Mouse (Mus musculus) forebrain, embryonic 13.5 days (tissue): ENCODE data around the gene Ncoa6. TPM values are rescaled to one million over a fixed set of nuclear protein-coding genes. Genes with fewer than 3 reads are reported as not detected.

Experiments used
- ATAC-seq: fragments of 200-750 bp; cut with Nextera tagmentation; 2 replicates; pipeline ENCODE4 v1.8.0; 2017
- H3K27ac ChIP-seq: fragments of 300-500 bp; sonication (generic); 2 replicates; pipeline ENCODE4 v1.5.1; 2015; ENCODE audit warnings: inconsistent platforms, mild to moderate bottlenecking, moderate library complexity
- H3K27me3 ChIP-seq: fragments of 300-500 bp; sonication (generic); 2 replicates; pipeline ENCODE4 v1.6.1; 2015; ENCODE audit warnings: mild to moderate bottlenecking, inconsistent platforms
- H3K36me3 ChIP-seq: fragments of 300-500 bp; sonication (generic); 2 replicates; pipeline ENCODE4 v1.6.1; 2015; ENCODE audit warnings: mild to moderate bottlenecking, inconsistent platforms; ENCODE audit not compliant: poor library complexity, severe bottlenecking
- H3K4me1 ChIP-seq: fragments of 300-500 bp; sonication (generic); 2 replicates; pipeline ENCODE4 v1.6.1; 2015; ENCODE audit warnings: inconsistent platforms
- H3K4me2 ChIP-seq: fragments of 300-500 bp; sonication (generic); 2 replicates; pipeline ENCODE4 v1.6.1; 2015; ENCODE audit warnings: inconsistent platforms, mild to moderate bottlenecking, moderate library complexity
- H3K4me3 ChIP-seq: fragments of 300-500 bp; sonication (generic); 2 replicates; pipeline ENCODE4 v1.5.1; 2015; ENCODE audit warnings: mild to moderate bottlenecking, inconsistent platforms
- H3K9ac ChIP-seq: fragments of 300-500 bp; sonication (generic); 2 replicates; pipeline ENCODE4 v1.6.1; 2015; ENCODE audit warnings: mild to moderate bottlenecking, inconsistent platforms
- H3K9me3 ChIP-seq: fragments of 300-500 bp; sonication (generic); replicated peaks from 2 replicates; pipeline ENCODE4 v1.6.1; 2016; ENCODE audit warnings: inconsistent platforms
- WGBS: fragments of 180-500 bp; shearing (Covaris S2); methylation state at CpG from one replicate; pipeline ENCODE4 v1.1.7; 2015; 5-methylcytosine and 5-hydroxymethylcytosine counted together
- polyA plus RNA-seq: library from polyadenylated mRNA; unstranded; fragments of >200 nt; fragmentation: Nextera tagmentation; extraction: Ambion mirVana; gene quantifications from 2 replicates; pipeline ENCODE4 v1.2.1, GENCODE M21; 2015

Gene Ncoa6
- polyA plus RNA-seq, 1 experiment from 2014 or later: 30.5 TPM

GRCm38 (mm10) chr2:155381060-155381437 is 92.6 kb downstream of the Ncoa6 start:
- H3K9me3 ChIP-seq: no peaks in the 10 kb centered on the region
- H3K9ac ChIP-seq: peak overlapping the region; percentile 95
- peak overlapping the region; percentile 76 for H3K4me3 ChIP-seq
- peak overlapping the region; percentile 73 for H3K4me2 ChIP-seq
- 1% methylated on average over 11 of the region's 11 CpGs for WGBS
- ATAC-seq: no peak
- H3K36me3 ChIP-seq: peaks cover 9% of the 10 kb centered on the region
- peaks cover 43% of the 10 kb centered on the region for H3K4me1 ChIP-seq
- peak overlapping the region; percentile 98 for H3K27ac ChIP-seq
- H3K27me3 ChIP-seq: peaks cover 22% of the 10 kb centered on the region

GRCm38 (mm10) chr2:155380261-155381059 is 93.2 kb downstream of the Ncoa6 start, which contains the start of gene Trp53inp2:
Trp53inp2 (plus strand) TSS chr2:155381059.
- H3K36me3 ChIP-seq: peaks cover 3% of the 10 kb centered on the region
- peak within 1 kb of the TSS; percentile 98 for H3K27ac ChIP-seq
- no peak for ATAC-seq
- H3K9ac ChIP-seq: peak within 1 kb of the TSS; percentile 95
- WGBS: 41% methylated on average over 8 of the region's 8 CpGs
- peak within 1 kb of the TSS; percentile 73 for H3K4me2 ChIP-seq
- H3K9me3 ChIP-seq: no peaks in the 10 kb centered on the region
- peaks cover 37% of the 10 kb centered on the region for H3K4me1 ChIP-seq
- peaks cover 22% of the 10 kb centered on the region for H3K27me3 ChIP-seq
- peak within 1 kb of the TSS; percentile 76 for H3K4me3 ChIP-seq

GRCm38 (mm10) chr2:155376191-155376590 is 97.5 kb downstream of the Ncoa6 start:
- no peaks in the 10 kb centered on the region for H3K36me3 ChIP-seq
- no peaks in the 10 kb centered on the region for H3K9me3 ChIP-seq
- H3K27ac ChIP-seq: no peak overlapping the region
- H3K9ac ChIP-seq: no peak overlapping the region
- WGBS: 75% methylated on average over 10 of the region's 10 CpGs
- H3K27me3 ChIP-seq: peaks cover 22% of the 10 kb centered on the region
- ATAC-seq: no peak
- no peak overlapping the region for H3K4me3 ChIP-seq
- H3K4me2 ChIP-seq: no peak overlapping the region
- peaks cover 10% of the 10 kb centered on the region for H3K4me1 ChIP-seq

GRCm38 (mm10) chr2:155374521-155374920 is 99.2 kb downstream of the Ncoa6 start:
- H3K9ac ChIP-seq: no peak overlapping the region
- no peaks in the 10 kb centered on the region for H3K4me1 ChIP-seq
- no peak for ATAC-seq
- peaks cover 9% of the 10 kb centered on the region for H3K27me3 ChIP-seq
- H3K4me3 ChIP-seq: no peak overlapping the region
- no peaks in the 10 kb centered on the region for H3K9me3 ChIP-seq
- no peak overlapping the region for H3K27ac ChIP-seq
- H3K4me2 ChIP-seq: no peak overlapping the region
- H3K36me3 ChIP-seq: no peaks in the 10 kb centered on the region

- Histone ChIP-seq H3K4me3 (no peak overlapping the region), H3K27me3 (peaks cover 3% of the 10 kb centered on the region; the same call in 1 of the 2 replicates), H3K9me3 (no peaks in the 10 kb centered on the region), H3K4me2 (no peak overlapping the region), H3K27ac (no peak overlapping the region), H3K36me3 (no peaks in the 10 kb centered on the region), H3K9ac (no peak overlapping the region), H3K4me1 (no peaks in the 10 kb centered on the region)
- WGBS: 84% methylated on average over 1 of the region's 1 CpGs
- no peak for ATAC-seq
Observed at GRCm38 (mm10) chr2:155373886-155374285, 99.8 kb downstream of the Ncoa6 start.

GRCm38 (mm10) chr2:155373302-155373701 is 100.4 kb downstream of the Ncoa6 start:
- H3K4me3 ChIP-seq: no peak overlapping the region
- whole genome bisulfite sequencing: 74% methylated on average over 1 of the region's 1 CpGs
- no peak overlapping the region for H3K27ac ChIP-seq
- no peak overlapping the region for H3K4me2 ChIP-seq
- no peak for ATAC-seq
- no peaks in the 10 kb centered on the region for H3K9me3 ChIP-seq
- no peaks in the 10 kb centered on the region for H3K4me1 ChIP-seq
- peaks cover 3% of the 10 kb centered on the region; the same call in 1 of the 2 replicates for H3K27me3 ChIP-seq
- no peaks in the 10 kb centered on the region for H3K36me3 ChIP-seq
- H3K9ac ChIP-seq: no peak overlapping the region

GRCm38 (mm10) chr2:155372451-155372850 is 101.2 kb downstream of the Ncoa6 start:
- H3K9me3 ChIP-seq: no peaks in the 10 kb centered on the region
- H3K4me3 ChIP-seq: no peak overlapping the region
- no peak overlapping the region for H3K9ac ChIP-seq
- no peak overlapping the region for H3K27ac ChIP-seq
- H3K36me3 ChIP-seq: no peaks in the 10 kb centered on the region
- H3K4me1 ChIP-seq: no peaks in the 10 kb centered on the region
- WGBS: 68% methylated on average over 4 of the region's 4 CpGs
- ATAC-seq: no peak
- no peak overlapping the region for H3K4me2 ChIP-seq
- H3K27me3 ChIP-seq: 0 out of 2 replicates have a peak, but pooled peaks cover 3% of the 10 kb centered on the region

GRCm38 (mm10) chr2:155369333-155369883 is 104.3 kb downstream of the Ncoa6 start:
- no peaks in the 10 kb centered on the region for H3K27me3 ChIP-seq
- 72% methylated on average over 7 of the region's 7 CpGs for WGBS
- H3K4me3 ChIP-seq: no peak overlapping the region
- no peak overlapping the region for H3K9ac ChIP-seq
- H3K4me2 ChIP-seq: no peak overlapping the region
- H3K27ac ChIP-seq: no peak overlapping the region
- no peaks in the 10 kb centered on the region for H3K36me3 ChIP-seq
- H3K9me3 ChIP-seq: no peaks in the 10 kb centered on the region
- no peak for ATAC-seq
- no peaks in the 10 kb centered on the region for H3K4me1 ChIP-seq

GRCm38 (mm10) chr2:155367635-155368284 is 105.9 kb downstream of the Ncoa6 start:
- Histone ChIP-seq H3K4me1 (no peaks in the 10 kb centered on the region), H3K27me3 (no peaks in the 10 kb centered on the region), H3K4me3 (no peak overlapping the region), H3K27ac (no peak overlapping the region), H3K9me3 (no peaks in the 10 kb centered on the region), H3K9ac (no peak overlapping the region), H3K4me2 (no peak overlapping the region), H3K36me3 (no peaks in the 10 kb centered on the region)
- 88% methylated on average over 7 of the region's 7 CpGs for WGBS
- no peak for ATAC-seq

- no peaks in the 10 kb centered on the region for H3K36me3 ChIP-seq
- whole genome bisulfite sequencing: 33% methylated on average over 14 of the region's 14 CpGs
- no peaks in the 10 kb centered on the region for H3K9me3 ChIP-seq
- H3K4me3 ChIP-seq: peak overlapping the region; percentile 75
- no peaks in the 10 kb centered on the region for H3K27me3 ChIP-seq
- peak overlapping the region; percentile 40; the same call in 1 of the 2 replicates for H3K27ac ChIP-seq
- ATAC-seq: peak; percentile 52
- H3K4me1 ChIP-seq: peaks cover 14% of the 10 kb centered on the region
- H3K9ac ChIP-seq: peak overlapping the region; percentile 63
- peak overlapping the region; percentile 88 for H3K4me2 ChIP-seq
Observed at GRCm38 (mm10) chr2:155357686-155358399, 115.9 kb downstream of the Ncoa6 start.

- Histone ChIP-seq H3K9ac (peak within 1 kb of the TSS; percentile 80), H3K9me3 (no peaks in the 10 kb centered on the region), H3K4me3 (peak within 1 kb of the TSS; percentile 75), H3K36me3 (no peaks in the 10 kb centered on the region), H3K27ac (peak within 1 kb of the TSS; percentile 53), H3K27me3 (no peaks in the 10 kb centered on the region), H3K4me2 (peak within 1 kb of the TSS; percentile 88), H3K4me1 (peaks cover 14% of the 10 kb centered on the region)
- under 1% methylated on average over 38 of the region's 38 CpGs for WGBS
- peak; percentile 99 for ATAC-seq
Observed at GRCm38 (mm10) chr2:155356971-155357591, 116.6 kb downstream of the Ncoa6 start, which contains the start of gene Pigu. Pigu (minus strand) TSS chr2:155357430.
